Mouse (Mus musculus) kidney, adult 2 months (tissue): ENCODE data around the gene Mtch2. TPM values are rescaled to one million over a fixed set of nuclear protein-coding genes. Genes with fewer than 3 reads are reported as not detected.

Experiments used
- DNase-seq: peaks from one replicate; pipeline ENCODE4 v3.0.0; 2021
- H3K27ac ChIP-seq: fragments of 200-500 bp; 2 replicates; pipeline ENCODE4 v1.5.1; 2012; ENCODE audit warnings: low read depth, low read length, control low read depth, inconsistent platforms; ENCODE audit not compliant: insufficient read depth
- H3K27me3 ChIP-seq: fragments of 200-500 bp; replicated peaks from 2 replicates; pipeline ENCODE4 v1.6.1; 2012; ENCODE audit warnings: mild to moderate bottlenecking, moderate library complexity, low read length, inconsistent platforms; ENCODE audit not compliant: control insufficient read depth, insufficient read depth
- H3K36me3 ChIP-seq: fragments of 200-500 bp; 2 replicates; pipeline ENCODE4 v1.6.1; 2012; ENCODE audit warnings: mild to moderate bottlenecking, moderate library complexity, low read length, inconsistent platforms; ENCODE audit not compliant: control insufficient read depth, insufficient read depth
- H3K4me1 ChIP-seq: fragments of 200-500 bp; 2 replicates; pipeline ENCODE4 v1.6.1; 2011; ENCODE audit warnings: low read length; ENCODE audit not compliant: control insufficient read depth, insufficient read depth
- H3K4me3 ChIP-seq: fragments of 200-500 bp; 2 replicates; pipeline ENCODE4 v1.5.1; 2011; ENCODE audit warnings: mild to moderate bottlenecking, low read depth, low read length, control low read depth; ENCODE audit not compliant: insufficient read depth
- CTCF ChIP-seq: fragments of 200-500 bp; conservative IDR thresholded peaks from 2 replicates; pipeline ENCODE4 v1.5.1; 2011; ENCODE audit warnings: low read depth, mild to moderate bottlenecking, control low read depth, low read length, moderate library complexity, mixed read lengths; ENCODE audit not compliant: insufficient read depth, insufficient read length
- POLR2A ChIP-seq: fragments of 200-500 bp; IDR thresholded peaks from one replicate; pipeline ENCODE4 v1.6.1; 2011; ENCODE audit warnings: low read depth, low read length, control low read depth
- WGBS: fragments of 180-500 bp; shearing (Covaris S2); methylation state at CpG from one replicate; pipeline ENCODE4 v1.1.7; 2018; 5-methylcytosine and 5-hydroxymethylcytosine counted together
- polyA plus RNA-seq: library from polyadenylated mRNA; depleted of rRNA; stranded (reverse); fragments of >200 nt; gene quantifications from 2 replicates; pipeline ENCODE4 v1.2.3, GENCODE M21; 2012; rRNA removed

The Mtch2 gene
- 109 and 144 TPM in 2 replicates for polyA plus RNA-seq

DNA sequence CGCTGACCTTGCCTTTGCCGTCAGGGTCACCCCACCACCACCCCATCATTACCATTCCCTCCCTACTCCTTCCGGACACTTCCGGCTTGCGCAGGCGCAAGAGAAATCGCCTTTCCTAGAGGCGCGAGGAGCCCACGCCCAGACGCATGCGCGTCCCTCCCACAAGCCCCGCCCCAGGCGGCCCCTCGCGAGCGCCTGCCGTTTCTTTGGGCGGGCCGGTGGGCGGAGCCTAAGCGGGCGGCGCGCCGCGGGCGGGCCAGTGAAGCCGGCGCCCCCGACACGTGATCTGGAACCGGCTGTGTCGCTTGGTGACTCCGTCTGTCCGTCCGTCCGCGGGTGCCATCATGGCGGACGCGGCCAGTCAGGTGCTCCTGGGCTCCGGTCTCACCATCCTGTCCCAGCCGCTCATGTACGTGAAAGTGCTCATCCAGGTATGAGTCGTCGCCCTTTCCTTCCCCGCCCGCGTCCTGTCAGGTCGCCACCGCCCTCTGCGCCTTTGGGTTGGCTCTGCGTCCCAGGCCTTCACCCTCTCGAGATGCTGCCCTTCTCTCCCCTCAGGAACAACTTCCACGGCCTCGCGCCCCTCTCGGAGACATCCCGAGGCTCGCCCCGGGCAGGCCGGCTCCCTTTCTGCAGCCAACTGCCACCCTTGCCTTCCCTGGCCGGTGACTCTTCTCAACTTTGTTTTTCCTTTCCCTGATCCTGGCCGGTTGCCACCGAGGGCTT is at the start of gene Mtch2:
Mtch2 (plus strand) TSS at position 201 of the 726 bp plus-strand sequence.
- under 1% methylated on average over 67 of the region's 67 CpGs for WGBS
- TF ChIP-seq POLR2A (peak; percentile 94), CTCF (no peak)
- Histone ChIP-seq H3K27me3 (no peaks in the 10 kb centered on the region), H3K27ac (peak within 1 kb of the TSS; percentile 98), H3K4me1 (peaks cover 9% of the 10 kb centered on the region), H3K4me3 (peak within 1 kb of the TSS; percentile 95), H3K36me3 (no peaks in the 10 kb centered on the region)
- peak; percentile 99 for DNase-seq

DNA sequence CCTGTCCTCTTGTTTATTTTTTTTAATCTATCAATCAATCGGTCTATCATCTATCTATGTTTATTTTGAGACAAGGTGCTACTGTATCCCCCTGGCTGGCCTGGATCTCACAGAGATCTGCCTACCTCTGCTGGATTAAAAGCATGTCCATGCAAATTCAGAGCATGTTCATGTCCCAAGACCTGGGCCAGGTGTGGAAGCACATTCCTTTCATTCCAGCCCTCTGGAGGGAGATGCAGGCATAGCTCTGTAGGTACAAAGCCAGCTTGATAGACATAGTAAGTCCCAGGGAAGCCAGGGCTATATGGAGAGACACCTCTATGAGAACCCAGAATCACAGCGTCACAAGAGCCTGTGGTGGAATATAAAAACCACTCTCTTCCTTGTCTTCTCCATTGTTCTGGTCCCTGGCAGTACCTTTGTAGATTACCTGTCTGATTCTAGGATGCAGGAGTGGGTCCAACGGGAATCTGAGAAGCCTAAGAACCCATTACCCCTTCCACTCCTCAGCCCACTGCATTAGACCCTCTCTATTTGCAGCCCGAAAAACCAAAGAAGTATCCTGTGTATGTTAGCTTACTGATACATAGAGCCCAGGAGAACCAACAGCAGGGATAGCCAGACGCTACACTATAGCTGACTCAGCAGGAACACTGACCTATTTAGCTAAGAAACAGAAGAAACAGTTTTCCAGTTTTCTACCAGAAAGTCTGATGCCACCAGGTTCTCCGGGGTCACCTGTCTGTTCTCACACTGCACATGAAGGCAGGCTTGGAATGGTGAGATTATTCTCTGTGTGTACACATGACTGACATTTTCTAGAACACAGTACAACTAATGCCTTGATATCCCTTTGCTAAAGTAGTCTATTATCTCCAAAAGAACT is 38.5 kb upstream of the Mtch2 start:
- H3K27ac ChIP-seq = no peak overlapping the region
- H3K27me3 ChIP-seq = no peaks in the 10 kb centered on the region
- no peak overlapping the region for H3K4me3 ChIP-seq
- no peaks in the 10 kb centered on the region for H3K36me3 ChIP-seq
- TF ChIP-seq CTCF (no peak), POLR2A (no peak)
- 85% methylated on average over 6 of the region's 6 CpGs for WGBS
- DNase-seq = peak; percentile 19
- no peaks in the 10 kb centered on the region for H3K4me1 ChIP-seq

DNA sequence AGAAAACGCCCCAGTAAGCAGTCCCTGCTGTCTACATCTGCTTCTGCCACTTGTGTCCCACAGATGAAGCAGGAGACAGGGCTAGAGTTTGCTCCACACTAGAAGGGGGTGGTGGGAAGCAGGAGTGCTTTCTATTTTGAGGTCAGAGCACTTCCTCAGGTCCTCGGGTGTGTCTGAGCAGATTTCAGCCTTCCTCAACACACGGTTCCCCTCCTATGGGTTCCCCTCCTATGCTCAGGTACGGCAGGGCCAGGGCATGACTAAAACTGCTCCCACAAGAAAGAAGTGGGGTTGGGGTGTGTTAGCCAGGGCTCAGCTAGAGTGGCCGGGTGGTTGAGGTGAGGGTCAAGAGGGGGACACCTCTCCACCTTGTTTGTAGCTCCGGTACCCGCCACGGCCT is 36.2 kb upstream of the Mtch2 start:
- WGBS = 86% methylated on average over 8 of the region's 8 CpGs

DNA sequence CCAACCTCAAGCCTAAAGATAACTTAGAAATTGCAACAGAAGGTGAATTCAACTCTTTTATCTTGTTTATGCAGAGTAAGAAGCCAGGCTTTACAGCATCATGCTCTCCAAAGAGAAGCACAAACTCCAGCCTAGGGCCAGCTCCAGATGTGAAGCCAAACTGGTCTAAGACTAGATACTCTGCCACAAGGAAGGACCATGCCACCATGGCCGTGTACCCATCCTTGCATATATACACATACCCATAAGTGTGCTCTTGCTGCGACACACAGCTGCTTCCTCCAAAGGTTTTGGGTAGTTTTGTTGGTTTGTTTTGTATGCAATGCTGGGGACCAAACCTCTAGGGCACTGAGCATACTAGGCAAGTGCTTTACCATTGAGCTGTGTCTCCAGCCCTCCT is 31.7 kb upstream of the Mtch2 start:
- TF ChIP-seq POLR2A = no peak
- TF ChIP-seq CTCF = no peak
- WGBS = 77% methylated on average over 2 of the region's 2 CpGs
- DNase-seq = no peak
- H3K4me1 ChIP-seq = no peaks in the 10 kb centered on the region
- no peaks in the 10 kb centered on the region for H3K36me3 ChIP-seq
- no peak overlapping the region for H3K4me3 ChIP-seq
- H3K27me3 ChIP-seq = no peaks in the 10 kb centered on the region; the same call in 1 of the 2 replicates
- H3K27ac ChIP-seq = no peak overlapping the region

More for the DNA sequence above, 36.2 kb upstream of the Mtch2 start:
- no peak for TF ChIP-seq POLR2A
- no peak for TF ChIP-seq CTCF
- H3K27ac ChIP-seq = no peak overlapping the region
- H3K4me1 ChIP-seq = no peaks in the 10 kb centered on the region
- H3K36me3 ChIP-seq = no peaks in the 10 kb centered on the region
- no peak for DNase-seq
- no peaks in the 10 kb centered on the region for H3K27me3 ChIP-seq
- H3K4me3 ChIP-seq = no peak overlapping the region

DNA sequence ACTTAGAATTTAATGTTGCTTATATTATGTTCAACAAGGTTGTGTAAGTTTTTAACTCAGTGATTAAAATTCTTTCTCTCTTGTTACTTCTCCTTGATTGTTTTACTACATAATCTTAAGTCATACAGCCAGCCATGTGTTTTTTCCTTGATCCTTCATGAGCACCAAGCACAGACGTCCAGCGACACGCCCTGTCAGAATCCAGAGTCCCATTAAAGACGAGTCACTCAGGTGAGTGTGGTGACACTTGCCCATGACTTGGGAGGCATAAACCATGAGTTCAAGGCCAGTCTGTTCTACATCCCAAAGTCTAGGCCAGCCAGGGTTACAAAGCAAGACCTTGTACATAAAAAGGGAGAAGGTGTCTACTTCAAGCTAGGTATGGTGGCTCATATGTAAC is 30.8 kb upstream of the Mtch2 start:
- no peak for DNase-seq
- 79% methylated on average over 4 of the region's 4 CpGs for WGBS
- no peaks in the 10 kb centered on the region; the same call in 1 of the 2 replicates for H3K27me3 ChIP-seq

DNA sequence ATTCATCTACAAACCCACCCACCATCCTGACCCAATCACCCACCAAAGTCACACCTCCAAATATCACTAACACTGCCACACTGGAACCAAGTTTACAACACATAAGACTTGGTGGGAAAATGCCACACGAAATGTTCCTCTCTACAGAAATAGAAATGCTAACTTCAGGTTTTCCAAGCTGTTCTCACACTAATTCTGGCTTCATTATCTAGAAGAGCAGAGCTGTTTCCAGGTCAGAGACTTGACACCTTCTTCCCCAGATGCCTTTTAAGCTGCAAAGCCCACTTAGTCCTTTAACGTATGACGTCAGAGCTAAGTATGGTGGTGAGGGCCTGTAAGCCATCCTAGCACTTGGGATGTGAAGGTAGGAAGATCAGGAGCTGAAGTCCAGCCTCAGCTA is 28.2 kb upstream of the Mtch2 start:
- 85% methylated on average over 3 of the region's 3 CpGs for WGBS
- Histone ChIP-seq H3K27ac (no peak overlapping the region), H3K4me3 (no peak overlapping the region), H3K27me3 (no peaks in the 10 kb centered on the region; the same call in 1 of the 2 replicates), H3K4me1 (no peaks in the 10 kb centered on the region), H3K36me3 (no peaks in the 10 kb centered on the region)
- no peak for DNase-seq
- TF ChIP-seq POLR2A (no peak), CTCF (no peak)

More for the DNA sequence above, 30.8 kb upstream of the Mtch2 start:
- H3K36me3 ChIP-seq = no peaks in the 10 kb centered on the region
- H3K27ac ChIP-seq = no peak overlapping the region
- no peak for TF ChIP-seq CTCF
- TF ChIP-seq POLR2A = no peak
- H3K4me3 ChIP-seq = no peak overlapping the region
- no peaks in the 10 kb centered on the region for H3K4me1 ChIP-seq

DNA sequence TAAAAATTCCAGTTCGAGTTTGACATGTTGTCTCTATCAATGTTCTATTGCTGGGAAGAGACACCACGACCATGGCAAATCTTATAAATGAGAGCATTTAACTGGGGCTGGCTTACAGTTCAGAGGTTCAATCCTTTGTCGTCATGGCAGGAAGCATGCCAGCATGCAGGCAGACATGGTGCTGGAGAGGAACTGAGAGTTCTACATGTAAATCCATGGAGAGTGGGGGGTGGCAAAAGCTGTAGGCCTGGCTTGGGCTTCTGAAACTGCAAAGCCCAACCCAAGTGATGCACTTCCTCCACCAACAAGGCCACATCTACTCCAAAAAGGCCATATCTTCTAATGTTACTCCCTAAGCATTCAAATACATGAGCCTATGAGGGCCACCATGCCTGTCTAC is 26.1 kb upstream of the Mtch2 start:
- WGBS = 85% methylated on average over 3 of the region's 3 CpGs
- Histone ChIP-seq H3K4me3 (no peak overlapping the region), H3K27ac (no peak overlapping the region), H3K27me3 (no peaks in the 10 kb centered on the region; the same call in 1 of the 2 replicates), H3K36me3 (no peaks in the 10 kb centered on the region), H3K4me1 (no peaks in the 10 kb centered on the region)
- no peak for DNase-seq
- no peak for TF ChIP-seq POLR2A
- TF ChIP-seq CTCF = no peak
